Mouse (Mus musculus) thymus, postnatal 25 days (tissue): ENCODE measurements around the gene Ush1g.
A peak's percentile ranks its signal among the peaks of the same experiment; 100 is the strongest.

Experiments
- DNase-seq: peaks from one replicate; pipeline ENCODE4 v3.0.0; 2022

Ush1g gene

DNA sequence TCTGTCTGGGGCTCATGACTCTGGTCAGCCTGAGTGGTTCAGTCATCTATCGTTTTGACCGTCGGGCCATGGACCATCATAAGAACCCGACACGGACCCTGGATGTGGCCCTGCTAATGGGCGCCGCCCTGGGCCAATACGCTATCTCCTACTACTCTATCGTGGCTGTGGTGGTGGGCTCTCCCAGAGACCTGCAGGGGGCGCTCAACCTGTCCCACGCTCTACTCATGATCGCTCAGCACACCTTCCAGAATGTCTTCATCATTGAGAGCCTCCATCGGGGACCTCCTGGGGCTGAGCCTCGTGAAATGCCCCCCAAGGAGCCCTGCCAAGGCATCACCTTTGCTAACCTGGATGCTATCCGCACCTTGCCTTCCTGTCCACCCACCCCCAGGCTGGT, 7.5 kb upstream of the Ush1g start:
- DNase-seq = peak; percentile 25

DNA sequence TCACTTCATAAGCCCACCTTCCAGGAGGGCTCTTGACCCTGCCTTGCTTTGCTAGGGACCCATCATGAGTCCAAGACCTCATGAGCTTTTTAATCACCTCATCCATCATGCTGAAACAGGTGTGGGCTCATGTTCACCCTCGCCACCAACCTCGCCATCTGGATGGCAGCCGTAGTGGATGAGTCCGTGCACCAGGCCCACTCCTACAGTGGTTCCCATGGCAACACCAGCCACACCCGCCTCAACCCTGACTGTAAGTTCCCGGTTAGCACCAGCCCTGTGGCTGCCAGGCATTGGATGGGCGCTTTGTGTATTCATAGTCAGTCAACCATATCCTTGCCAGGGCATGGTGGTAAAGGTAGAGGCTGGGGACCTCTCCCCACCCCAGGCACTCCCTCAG, 4.9 kb upstream of the Ush1g start:
- DNase-seq = no peak

DNA sequence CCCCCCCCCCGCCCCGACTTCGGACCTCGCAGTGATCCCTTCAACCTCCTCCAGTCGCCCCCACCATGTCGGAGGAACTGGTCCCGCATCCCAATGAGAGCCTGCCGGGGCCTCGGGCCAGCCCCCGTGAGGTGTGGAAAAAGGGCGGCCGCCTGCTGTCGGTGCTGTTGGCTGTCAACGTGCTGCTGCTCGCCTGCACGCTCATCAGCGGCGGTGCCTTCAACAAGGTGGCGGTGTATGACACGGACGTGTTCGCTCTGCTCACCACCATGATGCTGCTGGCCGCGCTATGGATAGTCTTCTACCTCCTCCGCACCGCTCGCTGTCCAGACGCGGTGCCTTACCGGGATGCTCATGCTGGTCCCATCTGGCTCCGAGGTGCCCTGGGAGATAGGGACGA, 1.5 kb upstream of the Ush1g start:
- DNase-seq = no peak

DNA sequence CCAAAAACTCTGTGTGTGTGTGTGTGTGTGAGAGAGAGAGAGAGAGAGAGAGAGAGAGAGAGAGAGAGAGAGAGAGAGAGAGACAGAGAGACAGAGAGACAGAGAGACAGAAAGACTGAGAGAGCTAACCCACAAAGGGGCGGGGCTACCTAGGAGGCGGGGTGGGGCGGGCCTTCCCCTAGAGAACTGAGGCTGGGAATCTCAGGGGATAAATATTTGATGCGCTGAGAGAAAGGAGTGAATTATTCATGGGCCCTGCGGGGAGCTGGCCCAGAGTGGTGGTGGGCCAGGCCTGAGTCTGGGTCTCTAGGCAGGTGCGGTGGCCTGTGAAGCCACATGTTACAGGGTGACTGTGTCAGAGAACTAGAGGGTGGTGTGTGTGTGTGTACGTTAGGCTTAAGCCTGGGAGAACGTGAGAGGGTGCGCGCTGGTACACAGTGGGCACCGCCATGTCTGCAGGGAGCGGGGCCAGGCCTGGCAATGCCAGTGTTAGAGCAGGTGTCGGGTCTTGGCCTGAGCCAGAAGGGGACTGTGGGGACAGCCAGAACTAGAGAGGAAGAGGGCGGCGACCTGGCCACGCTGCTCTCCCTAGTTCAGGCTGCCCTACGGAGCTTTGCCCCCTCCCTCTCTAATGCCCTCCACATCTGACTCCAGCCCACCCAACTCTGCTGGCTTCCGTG, 2.0 kb downstream of the Ush1g start:
- no peak for DNase-seq

DNA sequence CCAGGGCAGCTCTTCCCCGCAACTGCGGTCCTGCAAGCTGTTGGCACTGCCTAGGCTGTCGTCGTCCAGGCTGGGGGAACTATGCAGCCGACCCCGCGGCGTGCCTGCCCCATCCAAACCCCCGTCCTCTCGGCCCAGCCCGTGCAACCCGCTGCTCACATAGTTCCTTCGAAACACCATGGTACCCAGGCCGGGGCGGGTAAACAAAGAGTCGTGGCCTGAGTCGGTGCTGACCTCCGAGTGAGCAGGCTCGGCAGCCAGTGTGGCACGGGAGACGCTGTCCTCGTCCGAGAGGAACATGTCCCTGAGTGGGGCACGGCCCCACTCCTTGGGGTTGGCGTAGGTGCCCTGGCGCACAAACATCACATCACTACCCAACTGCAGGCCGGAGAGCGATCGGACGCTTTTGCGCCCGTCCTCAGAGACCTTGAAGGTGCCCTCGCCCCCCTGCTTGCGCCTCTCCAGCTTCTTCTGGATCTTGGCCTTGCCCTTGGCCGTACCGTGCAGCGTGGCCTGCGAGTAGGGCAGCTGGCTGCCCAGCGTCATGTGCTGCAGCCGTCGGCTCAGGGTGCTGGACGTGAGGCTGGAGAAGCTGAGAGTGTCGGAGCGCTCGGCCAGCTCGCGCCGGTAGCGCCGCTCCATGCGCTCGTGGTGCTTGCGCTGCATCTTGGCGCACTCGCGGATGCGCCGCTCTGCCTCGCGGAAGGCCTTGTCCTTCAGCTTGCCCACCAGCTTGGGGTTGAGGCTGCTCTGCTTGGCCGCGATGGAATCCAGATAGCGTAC, 3.4 kb downstream of the Ush1g start:
- DNase-seq = no peak

DNA sequence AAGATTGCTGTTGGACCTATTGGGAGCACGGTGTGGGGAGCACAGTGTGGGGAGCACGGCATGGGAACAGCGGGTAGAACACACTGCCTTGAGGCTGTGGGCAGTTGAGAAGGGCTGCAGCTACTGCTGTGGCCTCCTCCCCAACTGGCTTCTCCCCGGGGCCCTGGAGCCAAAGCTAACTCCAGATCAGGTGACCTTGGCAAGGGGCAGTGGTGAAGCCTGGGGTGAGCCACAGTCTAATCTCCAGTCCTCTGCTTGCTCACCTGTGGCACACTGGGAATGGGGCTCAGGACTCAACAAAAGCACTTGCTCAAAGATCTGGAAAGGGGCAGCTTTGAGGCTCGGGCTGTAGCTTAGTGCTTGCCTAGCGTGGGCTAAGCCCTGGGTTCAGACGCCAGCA, 4.6 kb downstream of the Ush1g start:
- DNase-seq = no peak

DNA sequence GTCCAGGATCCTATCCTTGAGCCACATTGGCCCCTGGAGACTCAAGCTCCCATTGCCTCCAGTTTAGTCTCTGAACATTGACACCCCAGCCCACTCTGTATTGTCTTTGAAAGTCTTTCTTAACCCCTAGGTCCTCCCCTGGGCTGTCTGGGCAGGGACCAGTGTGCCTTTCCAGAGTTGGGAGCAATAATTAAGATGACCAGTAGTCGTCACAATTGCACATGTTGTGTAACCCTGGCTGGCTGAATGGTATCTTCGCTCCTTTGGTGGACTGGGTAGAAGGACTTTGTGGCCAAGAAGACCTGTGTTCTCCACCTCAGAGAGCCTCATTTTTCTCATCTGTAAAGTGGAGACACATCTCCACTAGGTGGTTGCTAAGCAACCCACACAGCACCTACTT, 7.6 kb downstream of the Ush1g start:
- no peak for DNase-seq

DNA sequence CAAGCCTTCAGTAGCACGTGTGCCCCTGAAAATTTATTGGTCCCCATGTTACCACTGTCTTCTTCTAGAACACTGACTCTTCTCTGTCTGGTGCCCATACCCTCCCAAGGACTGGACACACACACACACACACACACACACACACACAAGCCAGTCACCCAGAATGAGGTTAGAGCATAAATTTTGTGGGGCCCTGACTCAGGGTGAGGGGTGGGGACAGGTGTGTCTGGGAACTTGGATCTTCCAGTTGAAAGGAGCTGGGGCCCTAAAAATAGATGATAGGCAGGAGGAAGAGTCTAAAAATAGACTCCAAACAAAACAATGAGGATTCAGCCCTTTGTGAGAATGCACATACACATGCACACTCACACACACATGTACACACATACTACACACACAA, 13.1 kb downstream of the Ush1g start:
- DNase-seq = no peak

DNA sequence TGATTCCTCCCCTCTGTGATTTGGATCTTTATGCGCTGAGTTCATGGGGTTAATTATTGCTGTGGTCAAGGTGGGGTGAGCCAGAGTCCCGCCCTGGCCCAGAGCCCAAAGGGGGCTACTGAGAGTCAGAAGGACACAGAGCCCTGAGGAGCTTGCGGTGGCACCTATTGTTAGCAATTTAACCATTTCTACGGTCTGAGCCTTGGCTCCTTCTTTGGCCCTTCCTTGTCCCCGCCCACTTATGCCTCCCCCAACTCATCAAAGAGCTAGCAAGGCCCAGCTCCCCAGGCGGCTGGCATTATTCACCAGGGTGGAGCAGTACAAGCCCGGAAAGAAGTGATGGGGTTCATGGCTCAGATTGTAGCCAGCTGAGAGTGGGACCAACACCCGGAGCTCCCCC, 15.0 kb downstream of the Ush1g start, which contains the start of gene Otop2:
Otop2 (plus strand) TSS at position 301 of the 400 bp plus-strand sequence.
- DNase-seq = no peak

DNA sequence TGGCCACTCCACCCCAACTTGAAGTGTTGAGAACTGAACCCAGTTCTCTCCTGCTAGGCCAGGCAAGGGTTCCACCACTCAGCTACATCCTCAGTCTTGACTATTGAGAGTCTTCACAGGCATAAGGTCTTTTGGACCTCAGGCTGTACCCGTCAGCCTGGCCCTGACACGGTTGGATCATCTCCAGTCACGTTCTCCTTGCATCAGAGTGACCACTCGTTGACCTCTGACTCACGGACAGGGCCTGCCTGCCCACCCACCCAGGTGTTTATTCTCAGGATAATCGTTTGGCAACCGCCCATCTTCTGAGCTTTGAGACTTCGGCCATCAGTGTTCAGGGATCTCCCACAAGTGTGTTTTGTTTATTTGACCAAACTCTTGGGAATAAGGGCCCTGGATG, 18.7 kb downstream of the Ush1g start:
- DNase-seq = no peak

DNA sequence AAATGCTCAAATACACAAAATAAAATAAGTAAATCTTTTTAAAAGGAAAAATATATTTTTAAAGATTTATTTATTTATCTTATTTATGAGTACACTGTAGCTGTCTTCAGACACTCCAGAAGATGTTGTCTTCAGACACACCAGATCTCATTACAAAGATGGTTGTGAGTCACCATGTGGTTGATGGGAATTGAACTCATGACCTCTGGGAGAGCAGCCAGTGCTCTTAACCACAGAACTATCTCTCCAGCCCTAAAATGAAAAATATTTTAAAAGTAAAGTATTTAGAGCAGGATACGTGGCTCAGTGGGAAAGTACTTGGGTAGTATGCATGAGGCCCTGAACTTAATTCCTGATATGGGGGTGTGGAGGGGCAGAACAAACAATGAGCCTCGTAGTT, 20.5 kb downstream of the Ush1g start:
- no peak for DNase-seq

DNA sequence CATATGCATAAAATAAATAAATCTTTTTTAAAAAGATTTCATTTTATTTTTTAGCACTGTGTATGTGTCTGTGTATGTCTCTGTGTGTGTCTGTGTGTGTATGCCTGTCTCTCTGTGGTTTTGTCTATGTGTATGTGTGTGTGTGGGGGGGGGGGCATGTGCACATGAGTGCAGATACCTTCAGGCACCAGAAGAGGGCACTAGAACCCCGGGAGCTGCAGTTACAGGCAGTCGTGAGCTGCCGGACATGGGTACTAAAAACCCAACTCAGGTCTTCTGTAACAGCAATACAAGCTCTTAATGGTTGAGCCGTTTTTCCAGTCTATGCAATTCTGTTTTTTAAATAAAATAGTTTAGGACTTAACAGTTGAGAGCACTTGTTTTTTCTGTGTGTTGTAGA, 21.1 kb downstream of the Ush1g start:
- DNase-seq = no peak

DNA sequence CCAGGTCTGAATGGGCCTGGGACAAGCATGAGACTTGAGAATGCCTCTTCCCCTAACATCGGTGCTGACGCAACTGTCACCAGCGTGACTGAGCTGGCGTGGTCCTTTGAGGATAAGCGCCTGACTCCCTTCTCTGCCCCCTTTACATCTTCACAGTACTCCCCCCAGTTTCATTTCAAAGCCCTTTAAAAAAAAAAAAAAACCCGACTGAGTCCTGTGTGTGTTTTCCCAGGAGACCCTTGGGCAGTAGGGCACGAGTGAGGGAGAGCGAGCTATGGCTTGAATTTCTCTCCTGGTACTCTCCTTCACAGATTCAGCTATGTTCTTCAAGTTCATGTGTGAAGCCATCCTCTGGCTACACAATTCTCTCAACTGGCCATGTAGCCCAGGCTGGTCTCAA, 23.7 kb downstream of the Ush1g start:
- no peak for DNase-seq

DNA sequence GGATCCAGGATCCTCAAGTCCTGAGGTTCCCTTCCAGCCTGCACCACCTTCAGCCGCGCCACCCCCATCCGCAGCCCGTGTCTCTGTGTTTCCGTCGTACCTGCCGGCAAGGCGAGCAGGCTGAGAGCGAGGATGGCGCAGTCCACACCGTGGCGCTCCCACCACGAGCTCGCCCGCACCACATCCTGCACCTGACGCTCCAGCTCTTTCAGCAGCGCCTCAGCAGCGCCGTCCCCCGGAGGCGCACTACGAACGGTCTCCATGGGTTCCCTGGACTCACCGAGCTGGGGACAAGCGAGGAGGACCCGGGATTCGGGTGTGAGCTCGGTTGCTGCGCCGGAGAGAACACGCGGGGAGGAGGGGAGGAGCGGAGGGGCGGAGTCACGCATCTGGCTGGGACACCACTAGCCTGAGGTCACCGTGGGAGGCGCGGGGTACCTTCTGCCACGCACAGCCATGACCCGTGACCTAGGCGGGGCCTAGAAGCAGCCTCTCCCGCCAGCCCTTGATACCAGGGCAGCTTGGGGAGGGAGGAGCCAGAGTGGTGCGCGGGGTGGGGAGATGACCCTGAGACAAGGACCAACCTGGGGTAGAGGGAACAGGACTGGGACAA, 24.5 kb downstream of the Ush1g start, which contains the start of gene Fads6:
Fads6 (minus strand) TSS at position 450 of the 613 bp plus-strand sequence.
- peak; percentile 77 for DNase-seq

DNA sequence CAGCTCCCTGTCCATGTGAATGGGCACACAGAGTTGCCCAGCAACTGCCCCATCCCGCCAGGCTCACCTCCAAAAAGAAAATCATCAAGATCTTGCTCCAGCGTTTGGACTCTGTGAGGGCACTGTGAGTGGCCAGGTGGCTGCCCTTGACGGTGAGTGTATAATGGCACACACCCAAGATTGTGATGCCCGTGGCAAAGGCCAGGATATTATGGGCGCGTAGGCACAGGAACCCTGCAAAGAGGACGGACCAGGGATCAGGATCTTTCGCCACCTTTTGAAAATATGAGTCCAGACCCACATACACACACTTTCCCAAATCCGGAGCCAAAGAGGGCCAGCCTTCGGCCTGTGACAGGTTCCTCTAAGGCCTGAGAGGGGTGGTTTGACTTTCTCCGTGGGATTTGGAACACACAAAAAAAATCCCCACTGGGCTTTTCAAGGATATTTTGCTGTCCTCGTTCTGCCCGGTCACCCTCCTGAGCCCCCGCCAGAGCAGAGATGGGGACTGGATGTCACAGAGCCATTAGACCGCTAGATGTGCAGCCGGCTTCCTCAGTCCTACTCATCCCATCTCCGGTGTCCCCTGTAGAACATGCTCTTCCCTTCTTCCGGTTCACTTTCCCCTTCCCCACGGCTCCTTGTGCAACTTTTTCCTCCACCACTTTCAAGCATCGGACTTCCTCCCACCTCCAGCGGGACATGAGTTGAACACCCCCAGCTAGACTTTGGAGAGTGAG, 25.2 kb downstream of the Ush1g start:
- no peak for DNase-seq

DNA sequence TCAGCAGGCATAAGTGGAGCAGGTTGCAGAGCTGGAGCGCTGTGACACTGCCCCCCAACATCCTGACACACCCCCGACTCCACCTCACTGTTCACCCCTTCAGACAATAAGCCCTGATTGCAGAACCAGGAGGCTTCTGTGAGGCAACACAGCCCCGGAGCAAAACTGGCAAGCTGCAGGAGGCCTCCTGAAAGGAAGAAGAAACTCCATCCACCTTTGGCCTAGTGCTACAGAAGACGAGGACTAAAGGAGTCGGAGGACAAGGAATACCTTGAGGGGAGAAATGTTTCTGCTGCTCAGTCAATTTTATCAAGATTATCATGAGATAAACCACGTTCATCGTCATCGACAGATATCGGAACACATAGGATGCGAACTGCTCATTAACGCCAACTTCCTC, 25.9 kb downstream of the Ush1g start:
- no peak for DNase-seq

DNA sequence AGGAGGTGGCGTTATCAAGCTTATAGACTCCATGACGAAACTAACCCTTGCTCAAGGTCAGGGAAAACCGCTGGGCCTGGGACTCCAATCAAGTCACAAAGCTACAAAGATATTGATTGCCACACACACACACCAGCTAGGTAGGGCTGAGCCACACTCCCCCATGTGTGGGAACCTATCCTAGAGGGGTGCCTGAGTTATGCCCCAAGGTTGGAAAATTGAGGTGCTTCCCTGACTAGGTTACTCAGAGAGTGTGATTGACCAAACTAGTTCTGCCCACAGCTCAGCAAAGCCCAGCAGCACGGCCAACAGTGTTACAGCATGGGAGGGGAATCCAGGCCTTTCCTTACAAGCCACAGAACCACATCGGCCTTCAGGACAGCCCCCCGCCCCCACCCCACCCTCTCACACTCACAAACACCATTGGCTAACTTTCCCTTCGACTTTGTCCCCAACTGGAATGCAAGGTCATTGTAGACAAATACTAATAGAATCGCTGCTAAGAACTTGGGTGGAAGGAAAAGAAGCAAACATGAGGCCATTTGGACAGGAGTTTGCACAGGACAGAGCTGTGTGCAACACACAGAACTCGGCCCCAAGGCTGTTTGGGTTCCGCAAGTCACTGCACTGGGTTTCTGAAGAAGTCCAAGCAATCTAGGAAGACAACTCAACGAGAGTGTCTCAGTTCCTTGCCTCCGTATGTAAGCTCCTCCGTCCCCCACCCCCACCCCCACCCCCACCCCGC, 29.0 kb downstream of the Ush1g start:
- DNase-seq = no peak

DNA sequence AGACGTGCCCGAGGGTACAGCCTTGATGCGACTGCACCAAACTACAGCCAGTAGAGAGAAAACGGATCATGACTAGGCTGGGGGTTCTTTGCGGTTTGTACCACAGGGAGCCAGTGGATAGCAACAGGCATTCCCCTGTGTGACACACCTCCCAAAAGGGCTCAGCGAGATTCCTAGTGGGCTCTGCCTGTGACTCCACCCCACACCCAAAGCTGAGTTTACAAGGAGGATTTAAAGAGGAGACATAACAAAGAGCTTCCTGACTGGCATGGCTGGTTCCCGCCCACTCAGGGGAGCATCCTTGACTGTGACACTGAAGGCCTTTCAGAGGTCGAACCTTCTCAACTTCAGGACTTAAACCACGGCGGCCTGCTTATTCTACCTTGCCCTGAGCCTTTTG, 30.3 kb downstream of the Ush1g start:
- no peak for DNase-seq

DNA sequence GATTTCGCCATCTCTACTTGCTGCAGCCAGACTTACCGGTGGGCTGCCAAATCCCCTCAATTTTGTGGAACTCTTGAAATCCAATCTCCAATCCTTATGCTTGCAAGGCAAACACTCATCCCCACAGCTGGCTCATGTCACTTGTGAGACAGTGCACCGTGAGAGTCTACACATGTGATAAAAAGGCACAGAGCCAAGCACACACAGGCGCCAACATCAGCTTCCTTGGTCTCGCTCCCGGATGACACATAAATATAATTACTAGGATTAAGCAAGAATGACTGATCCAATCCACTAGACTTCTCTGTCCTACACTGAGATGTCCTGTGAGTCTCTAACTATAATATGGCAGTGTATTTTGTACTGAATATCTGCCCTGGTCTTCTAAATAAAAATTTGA, 30.9 kb downstream of the Ush1g start:
- DNase-seq = no peak

DNA sequence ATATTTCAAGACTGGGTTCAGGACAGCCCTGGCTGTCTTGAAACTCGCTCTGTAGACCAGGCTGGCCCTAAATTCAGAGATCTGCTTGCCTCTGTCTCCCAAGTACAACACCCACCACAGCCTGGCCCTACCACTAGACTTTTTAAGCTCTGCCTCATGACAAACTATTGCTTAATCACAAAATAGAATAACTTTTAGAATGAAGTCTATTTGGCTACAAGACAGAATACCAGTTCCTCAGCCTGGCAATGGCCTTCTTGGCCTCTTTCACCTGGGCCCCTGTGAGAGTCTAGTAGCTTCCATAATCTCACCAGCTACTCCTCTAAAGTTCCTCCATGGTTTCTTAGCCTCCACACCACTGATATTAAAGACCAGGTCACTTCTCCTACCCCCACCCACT, 31.5 kb downstream of the Ush1g start:
- no peak for DNase-seq

DNA sequence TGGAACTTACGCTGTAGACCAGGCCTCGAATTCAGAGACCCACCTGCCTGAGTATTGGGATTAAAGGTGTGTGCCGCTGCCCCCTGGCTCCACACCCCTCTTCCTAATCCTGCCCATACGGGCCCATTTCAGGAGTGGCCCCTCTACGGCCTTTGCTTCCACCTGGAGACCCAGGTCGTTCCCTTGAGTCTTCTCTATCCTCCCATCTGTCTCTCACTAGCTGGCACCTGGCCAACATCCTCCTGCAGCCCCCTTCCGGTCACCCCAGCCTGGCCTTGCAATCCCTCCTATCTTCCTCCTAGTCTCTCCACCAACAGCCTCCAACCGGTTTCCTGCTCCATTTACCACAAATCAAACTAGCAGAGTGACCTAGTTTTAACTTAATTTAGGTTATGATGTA, 32.0 kb downstream of the Ush1g start:
- DNase-seq = no peak

DNA sequence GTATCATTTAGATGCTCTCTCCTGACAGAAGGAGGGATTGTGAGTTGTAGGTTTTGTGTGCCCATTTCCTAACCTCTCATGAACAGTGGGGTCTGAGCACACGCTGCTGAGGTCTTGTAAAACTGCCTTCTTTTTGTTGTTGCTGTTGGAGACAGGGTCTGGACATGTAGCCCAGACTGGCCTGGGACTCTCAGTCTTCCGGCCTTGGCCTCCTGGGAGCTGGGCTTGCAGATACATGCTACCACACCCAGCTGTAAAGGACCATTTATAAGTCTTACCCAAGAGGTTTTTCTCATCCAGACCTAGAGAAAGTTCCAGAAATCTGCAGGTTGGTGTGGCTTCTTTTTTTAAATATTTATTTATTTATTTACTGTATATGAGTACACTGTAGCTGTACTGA, 33.5 kb downstream of the Ush1g start:
- no peak for DNase-seq

DNA sequence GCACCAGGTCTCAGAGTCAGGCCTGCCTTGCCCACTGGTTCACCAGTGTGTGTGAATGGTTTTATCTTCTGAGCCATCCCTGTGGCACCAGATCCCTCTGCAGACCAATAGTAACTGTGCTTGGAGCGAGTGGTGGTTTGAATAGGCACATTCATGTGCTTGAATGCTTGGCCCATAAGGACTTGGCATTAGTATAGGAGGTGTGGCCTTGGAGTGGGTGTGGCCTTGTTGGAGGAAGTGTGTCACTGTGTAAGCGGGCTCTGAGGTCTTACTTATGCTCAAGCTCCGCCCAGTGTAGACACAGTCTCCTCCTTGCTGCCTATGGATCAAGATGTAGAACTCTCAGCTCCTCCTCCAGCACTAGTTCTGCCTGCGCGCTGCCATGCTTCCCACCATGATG, 34.5 kb downstream of the Ush1g start:
- DNase-seq = no peak
